Mouse (Mus musculus) testis, adult 2 months (tissue): ENCODE data around the gene Vmn2r7. TPM values are rescaled to one million over a fixed set of nuclear protein-coding genes. Genes with fewer than 3 reads are reported as not detected.
A peak's percentile ranks its signal among the peaks of the same experiment; 100 is the strongest.
"Not testable (repeated sequence)": the region's sequence is repeated elsewhere in the genome, so short reads cannot be mapped to it uniquely, and the experiment has no call there.

ENCODE experiments used
- H3K27ac ChIP-seq: fragments of 200-500 bp; 2 replicates; pipeline ENCODE4 v1.5.1; 2012; ENCODE audit warnings: low read depth, low read length; ENCODE audit not compliant: control insufficient read depth, insufficient read depth
- H3K27me3 ChIP-seq: fragments of 200-500 bp; 2 replicates; pipeline ENCODE4 v1.6.1; 2012; ENCODE audit warnings: mild to moderate bottlenecking, low read length, moderate library complexity; ENCODE audit not compliant: control insufficient read depth, insufficient read depth
- H3K36me3 ChIP-seq: fragments of 200-500 bp; 2 replicates; pipeline ENCODE4 v1.6.1; 2012; ENCODE audit warnings: mild to moderate bottlenecking, low read length; ENCODE audit not compliant: control insufficient read depth, insufficient read depth
- H3K4me1 ChIP-seq: fragments of 200-500 bp; 2 replicates; pipeline ENCODE4 v1.6.1; 2012; ENCODE audit warnings: low read length; ENCODE audit not compliant: control insufficient read depth, insufficient read depth
- H3K4me3 ChIP-seq: fragments of 200-500 bp; 2 replicates; pipeline ENCODE4 v1.5.1; 2012; ENCODE audit warnings: low read depth, mild to moderate bottlenecking, low read length, moderate library complexity, mixed read lengths; ENCODE audit not compliant: control insufficient read depth
- CTCF ChIP-seq: fragments of 200-500 bp; IDR thresholded peaks from 2 replicates; pipeline ENCODE4 v1.5.1; 2012; ENCODE audit warnings: low read depth, mild to moderate bottlenecking, inconsistent platforms, low read length, moderate library complexity; ENCODE audit not compliant: control insufficient read depth, insufficient read depth, insufficient replicate concordance
- POLR2A ChIP-seq: fragments of 200-500 bp; IDR thresholded peaks from 2 replicates; pipeline ENCODE4 v1.6.1; 2012; ENCODE audit warnings: low read depth, mild to moderate bottlenecking, inconsistent platforms, low read length, moderate library complexity; ENCODE audit not compliant: control insufficient read depth
- polyA plus RNA-seq: library from polyadenylated mRNA; depleted of rRNA; stranded (reverse); fragments of >200 nt; gene quantifications from 2 replicates; pipeline ENCODE4 v1.2.3, GENCODE M21; 2012; rRNA removed

Vmn2r7 gene
- polyA plus RNA-seq, result 5.8 and 10.1 TPM in 2 replicates

GRCm38 (mm10) chr3:64844665-64845064 lies at the start of gene Vmn2r7:
Gene Vmn2r7, minus strand, starts transcription at chr3:64844765.
- peak within 1 kb of the TSS; percentile 72 for H3K4me3 ChIP-seq
- H3K4me1 ChIP-seq, H3K27me3 ChIP-seq, H3K27ac ChIP-seq, H3K36me3 ChIP-seq: not testable (repeated sequence)

- Histone ChIP-seq H3K27me3 (no peaks in the 10 kb centered on the region), H3K4me1 (no peaks in the 10 kb centered on the region), H3K36me3 (no peaks in the 10 kb centered on the region), H3K4me3 (no peak overlapping the region), H3K27ac (no peak overlapping the region)
- no peak for TF ChIP-seq POLR2A
- no peak for TF ChIP-seq CTCF
Observed at GRCm38 (mm10) chr3:64889725-64890124, 45.2 kb upstream of the Vmn2r7 start.

- Histone ChIP-seq H3K27me3 (no peaks in the 10 kb centered on the region), H3K27ac (no peak overlapping the region), H3K36me3 (no peaks in the 10 kb centered on the region), H3K4me3 (no peak overlapping the region), H3K4me1 (no peaks in the 10 kb centered on the region)
- TF ChIP-seq CTCF, result no peak
- no peak for TF ChIP-seq POLR2A
Observed at GRCm38 (mm10) chr3:64878199-64878977, 33.8 kb upstream of the Vmn2r7 start.

- TF ChIP-seq POLR2A, result no peak
- TF ChIP-seq CTCF, result no peak
- Histone ChIP-seq H3K36me3 (no peaks in the 10 kb centered on the region), H3K27me3 (no peaks in the 10 kb centered on the region), H3K27ac (no peak overlapping the region), H3K4me3 (no peak overlapping the region), H3K4me1 (no peaks in the 10 kb centered on the region)
Observed at GRCm38 (mm10) chr3:64876669-64877068, 32.1 kb upstream of the Vmn2r7 start.

GRCm38 (mm10) chr3:64842881-64843280 lies 1.7 kb downstream of the Vmn2r7 start:
- Histone ChIP-seq H3K27ac (no peak overlapping the region), H3K4me3 (peak overlapping the region; percentile 72), H3K27me3 (no peaks in the 10 kb centered on the region), H3K36me3 (no peaks in the 10 kb centered on the region), H3K4me1 (no peaks in the 10 kb centered on the region)
- TF ChIP-seq CTCF, result no peak
- no peak for TF ChIP-seq POLR2A

GRCm38 (mm10) chr3:64842299-64842698 lies 2.3 kb downstream of the Vmn2r7 start:
- no peaks in the 10 kb centered on the region for H3K4me1 ChIP-seq
- peak overlapping the region; percentile 62; the same call in 1 of the 2 replicates for H3K4me3 ChIP-seq
- no peaks in the 10 kb centered on the region for H3K27me3 ChIP-seq
- H3K36me3 ChIP-seq, result no peaks in the 10 kb centered on the region
- TF ChIP-seq CTCF (peak; percentile 27; the same call in 1 of the 2 replicates), POLR2A (no peak)
- no peak overlapping the region for H3K27ac ChIP-seq

- H3K4me1 ChIP-seq, result no peaks in the 10 kb centered on the region
- TF ChIP-seq CTCF, result no peak
- no peak for TF ChIP-seq POLR2A
- H3K27ac ChIP-seq, result no peak overlapping the region
- H3K4me3 ChIP-seq, result no peak overlapping the region
- H3K36me3 ChIP-seq, result no peaks in the 10 kb centered on the region
- H3K27me3 ChIP-seq, result no peaks in the 10 kb centered on the region
Observed at GRCm38 (mm10) chr3:64831134-64831533, 13.4 kb downstream of the Vmn2r7 start.

GRCm38 (mm10) chr3:64791245-64791591 lies 53.3 kb downstream of the Vmn2r7 start:
- Histone ChIP-seq H3K4me1 (no peaks in the 10 kb centered on the region), H3K27me3 (no peaks in the 10 kb centered on the region), H3K27ac (no peak overlapping the region), H3K4me3 (no peak overlapping the region), H3K36me3 (no peaks in the 10 kb centered on the region)
- TF ChIP-seq POLR2A, result no peak
- no peak for TF ChIP-seq CTCF
